Mouse (Mus musculus): ENCODE measurements around the gene Krtap31-1. TPM values are rescaled to one million over a fixed set of nuclear protein-coding genes. Genes with fewer than 3 reads are reported as not detected.

Gene Krtap31-1
- polyA plus RNA-seq, 2 experiments: not detected

- 58% methylated on average over 3 of the region's 3 CpGs for WGBS (ENCODE audit: insufficient replicate concordance)
- TF ChIP-seq CTCF (IDR thresholded peaks at IDR 0.05; ENCODE audit: low read depth) (no peak), EP300 (IDR thresholded peaks at IDR 0.05; ENCODE audit: low read depth) (no peak)
- no peaks in the 10 kb centered on the region for H3K36me3 ChIP-seq (replicated peaks; ENCODE audit: control insufficient read depth, insufficient read depth, low read depth)
- H3K4me3 ChIP-seq (ENCODE audit: insufficient read depth in 1 of 2, low read depth in 2 of 2, low read length in 2 of 2): no peak within 1 kb of the TSS
- DNase-seq (ENCODE audit: low read depth in 3 of 3, low spot score in 3 of 3) (no peak), ATAC-seq (ENCODE audit: insufficient read depth) (no peak)
- no peaks in the 10 kb centered on the region for H3K9me3 ChIP-seq (ENCODE audit: control insufficient read depth, low read length)
- no peak within 1 kb of the TSS for H3K27ac ChIP-seq
- no peaks in the 10 kb centered on the region for H3K27me3 ChIP-seq (ENCODE audit: control insufficient read depth, insufficient read depth, low read length)
- H3K4me2 ChIP-seq (ENCODE audit: low read depth): no peak within 1 kb of the TSS
- H3K9ac ChIP-seq (replicated peaks): no peak within 1 kb of the TSS
- no peaks in the 10 kb centered on the region for H3K4me1 ChIP-seq (replicated peaks; ENCODE audit: control insufficient read depth in 2 of 2, insufficient read depth in 2 of 2, low read length in 1 of 2)
Measured at GRCm38 (mm10) chr11:99914451-99914850, 6.7 kb downstream of the Krtap31-1 start, which contains the start of gene Gm11565. Gm11565 (plus strand) TSS chr11:99914751.

- ATAC-seq (ENCODE audit: insufficient read depth): no peak
- 53% methylated on average over 1 of the region's 1 CpGs for WGBS (ENCODE audit: insufficient replicate concordance)
- no peak within 1 kb of the TSS for H3K4me2 ChIP-seq (ENCODE audit: low read depth)
- TF ChIP-seq CTCF (IDR thresholded peaks at IDR 0.05; ENCODE audit: low read depth): no peak
- TF ChIP-seq EP300 (IDR thresholded peaks at IDR 0.05; ENCODE audit: low read depth): no peak
- H3K4me1 ChIP-seq (replicated peaks; ENCODE audit: control insufficient read depth in 2 of 2, insufficient read depth in 2 of 2, low read length in 1 of 2): no peaks in the 10 kb centered on the region
- no peaks in the 10 kb centered on the region for H3K27me3 ChIP-seq (ENCODE audit: control insufficient read depth, insufficient read depth, low read length)
- no peaks in the 10 kb centered on the region for H3K9me3 ChIP-seq (ENCODE audit: control insufficient read depth, low read length)
- H3K36me3 ChIP-seq (replicated peaks; ENCODE audit: control insufficient read depth, insufficient read depth, low read depth): no peaks in the 10 kb centered on the region
- H3K9ac ChIP-seq (replicated peaks): no peak within 1 kb of the TSS
- H3K4me3 ChIP-seq (ENCODE audit: insufficient read depth in 1 of 2, low read depth in 2 of 2, low read length in 2 of 2): no peak within 1 kb of the TSS
- DNase-seq (ENCODE audit: low read depth in 3 of 3, low spot score in 3 of 3): no peak
- no peak within 1 kb of the TSS for H3K27ac ChIP-seq
Measured at GRCm38 (mm10) chr11:99935991-99936390, 28.3 kb downstream of the Krtap31-1 start, which contains the start of gene Krtap31-2. Krtap31-2 (plus strand) TSS chr11:99936291.

- H3K36me3 ChIP-seq (replicated peaks; ENCODE audit: control insufficient read depth, insufficient read depth, low read depth): no peaks in the 10 kb centered on the region
- H3K4me1 ChIP-seq (replicated peaks; ENCODE audit: control insufficient read depth in 2 of 2, insufficient read depth in 2 of 2, low read length in 1 of 2): no peaks in the 10 kb centered on the region
- H3K27me3 ChIP-seq (ENCODE audit: control insufficient read depth, insufficient read depth, low read length): no peaks in the 10 kb centered on the region
- no peak for TF ChIP-seq CTCF (IDR thresholded peaks at IDR 0.05; ENCODE audit: low read depth)
- H3K9ac ChIP-seq (replicated peaks): no peak overlapping the region
- no peak overlapping the region for H3K27ac ChIP-seq
- H3K9me3 ChIP-seq (ENCODE audit: control insufficient read depth, low read length): no peaks in the 10 kb centered on the region
- H3K4me3 ChIP-seq (ENCODE audit: insufficient read depth in 1 of 2, low read depth in 2 of 2, low read length in 2 of 2): no peak overlapping the region
- 49% methylated on average over 9 of the region's 9 CpGs for WGBS (ENCODE audit: insufficient replicate concordance)
- ATAC-seq (ENCODE audit: insufficient read depth) (no peak), DNase-seq (ENCODE audit: low read depth in 3 of 3, low spot score in 3 of 3) (no peak)
- H3K4me2 ChIP-seq (ENCODE audit: low read depth): no peak overlapping the region
Measured at GRCm38 (mm10) chr11:99937751-99938264, 30.1 kb downstream of the Krtap31-1 start.

- Histone ChIP-seq H3K9me3 (ENCODE audit: control insufficient read depth, low read length) (no peaks in the 10 kb centered on the region), H3K27me3 (ENCODE audit: control insufficient read depth, insufficient read depth, low read length) (no peaks in the 10 kb centered on the region), H3K4me1 (replicated peaks; ENCODE audit: control insufficient read depth in 2 of 2, insufficient read depth in 2 of 2, low read length in 1 of 2) (no peaks in the 10 kb centered on the region), H3K27ac (no peak within 1 kb of the TSS), H3K4me3 (ENCODE audit: insufficient read depth in 1 of 2, low read depth in 2 of 2, low read length in 2 of 2) (no peak within 1 kb of the TSS), H3K9ac (replicated peaks) (no peak within 1 kb of the TSS), H3K36me3 (replicated peaks; ENCODE audit: control insufficient read depth, insufficient read depth, low read depth) (no peaks in the 10 kb centered on the region), H3K4me2 (ENCODE audit: low read depth) (no peak within 1 kb of the TSS)
- ATAC-seq (ENCODE audit: insufficient read depth): no peak
- 62% methylated on average over 2 of the region's 2 CpGs for WGBS (ENCODE audit: insufficient replicate concordance)
- DNase-seq (ENCODE audit: low read depth in 3 of 3, low spot score in 3 of 3): no peak
- TF ChIP-seq EP300 (IDR thresholded peaks at IDR 0.05; ENCODE audit: low read depth) (no peak), CTCF (IDR thresholded peaks at IDR 0.05; ENCODE audit: low read depth) (no peak)
Measured at GRCm38 (mm10) chr11:99948175-99948574, 40.5 kb downstream of the Krtap31-1 start, which contains the start of gene Krtap9-5. Krtap9-5 (plus strand) TSS chr11:99948475.

Other genes starting within 250 kb of the Krtap31-1 start
Only the 30 nearest of the 34 such genes appear.
- gene Gm14190, start 217.2 kb upstream of the Krtap31-1 start, polyA plus RNA-seq (2012; rRNA removed): not detected in 2 replicates
- not detected in 2 replicates for gene Gm14190, start 217.2 kb upstream of the Krtap31-1 start, polyA plus RNA-seq (2014; fragmentation: Nextera tagmentation; extraction: Ambion mirVana)
- not detected in 2 replicates for gene Gm14180, start 173.6 kb upstream of the Krtap31-1 start, polyA plus RNA-seq (2012; rRNA removed)
- gene Gm14180, start 173.6 kb upstream of the Krtap31-1 start, polyA plus RNA-seq (2014; fragmentation: Nextera tagmentation; extraction: Ambion mirVana): not detected in 2 replicates
- gene Gm11595, start 135.0 kb upstream of the Krtap31-1 start, polyA plus RNA-seq (2012; rRNA removed): not detected in 2 replicates
- gene Gm11595, start 135.0 kb upstream of the Krtap31-1 start, polyA plus RNA-seq (2014; fragmentation: Nextera tagmentation; extraction: Ambion mirVana): not detected in 2 replicates
- not detected in 2 replicates for gene Krtap4-8, start 127.2 kb upstream of the Krtap31-1 start, polyA plus RNA-seq (2012; rRNA removed)
- gene Krtap4-8, start 127.2 kb upstream of the Krtap31-1 start, polyA plus RNA-seq (2014; fragmentation: Nextera tagmentation; extraction: Ambion mirVana): not detected in 2 replicates
- not detected in 2 replicates for gene Krtap4-9, start 122.7 kb upstream of the Krtap31-1 start, polyA plus RNA-seq (2012; rRNA removed)
- gene Krtap4-9, start 122.7 kb upstream of the Krtap31-1 start, polyA plus RNA-seq (2014; fragmentation: Nextera tagmentation; extraction: Ambion mirVana): not detected in 2 replicates
- gene Gm11596, start 114.5 kb upstream of the Krtap31-1 start, polyA plus RNA-seq (2012; rRNA removed): not detected in 2 replicates
- gene Gm11596, start 114.5 kb upstream of the Krtap31-1 start, polyA plus RNA-seq (2014; fragmentation: Nextera tagmentation; extraction: Ambion mirVana): not detected in 2 replicates
- gene Gm11569, start 109.0 kb upstream of the Krtap31-1 start, polyA plus RNA-seq (2012; rRNA removed): not detected in 2 replicates
- gene Gm11569, start 109.0 kb upstream of the Krtap31-1 start, polyA plus RNA-seq (2014; fragmentation: Nextera tagmentation; extraction: Ambion mirVana): not detected in 2 replicates
- gene Gm11554, start 103.5 kb upstream of the Krtap31-1 start, polyA plus RNA-seq (2012; rRNA removed): not detected in 2 replicates
- gene Gm11554, start 103.5 kb upstream of the Krtap31-1 start, polyA plus RNA-seq (2014; fragmentation: Nextera tagmentation; extraction: Ambion mirVana): not detected in 2 replicates
- gene Krtap4-13, start 98.0 kb upstream of the Krtap31-1 start, polyA plus RNA-seq (2012; rRNA removed): not detected in 2 replicates
- gene Krtap4-13, start 98.0 kb upstream of the Krtap31-1 start, polyA plus RNA-seq (2014; fragmentation: Nextera tagmentation; extraction: Ambion mirVana): not detected in 2 replicates
- not detected in 2 replicates for gene Gm11564, start 92.3 kb upstream of the Krtap31-1 start, polyA plus RNA-seq (2012; rRNA removed)
- not detected in 2 replicates for gene Gm11564, start 92.3 kb upstream of the Krtap31-1 start, polyA plus RNA-seq (2014; fragmentation: Nextera tagmentation; extraction: Ambion mirVana)
- not detected in 2 replicates for gene 2300003K06Rik, start 69.9 kb upstream of the Krtap31-1 start, polyA plus RNA-seq (2012; rRNA removed)
- not detected in 2 replicates for gene 2300003K06Rik, start 69.9 kb upstream of the Krtap31-1 start, polyA plus RNA-seq (2014; fragmentation: Nextera tagmentation; extraction: Ambion mirVana)
- 0.11 TPM in 1 of 2 replicates, not detected in the other for gene Krtap4-16, start 56.3 kb upstream of the Krtap31-1 start, polyA plus RNA-seq (2012; rRNA removed)
- not detected in 2 replicates for gene Krtap4-16, start 56.3 kb upstream of the Krtap31-1 start, polyA plus RNA-seq (2014; fragmentation: Nextera tagmentation; extraction: Ambion mirVana)
- not detected in 2 replicates for gene Gm11568, start 50.0 kb upstream of the Krtap31-1 start, polyA plus RNA-seq (2012; rRNA removed)
- gene Gm11568, start 50.0 kb upstream of the Krtap31-1 start, polyA plus RNA-seq (2014; fragmentation: Nextera tagmentation; extraction: Ambion mirVana): not detected in 2 replicates
- gene Gm11559, start 43.4 kb upstream of the Krtap31-1 start, polyA plus RNA-seq (2012; rRNA removed): not detected in 2 replicates
- gene Gm11559, start 43.4 kb upstream of the Krtap31-1 start, polyA plus RNA-seq (2014; fragmentation: Nextera tagmentation; extraction: Ambion mirVana): not detected in 2 replicates
- not detected in 2 replicates for gene Krtap9-1, start 34.5 kb upstream of the Krtap31-1 start, polyA plus RNA-seq (2012; rRNA removed)
- not detected in 2 replicates for gene Krtap9-1, start 34.5 kb upstream of the Krtap31-1 start, polyA plus RNA-seq (2014; fragmentation: Nextera tagmentation; extraction: Ambion mirVana)
- gene Gm11567, start 28.7 kb upstream of the Krtap31-1 start, polyA plus RNA-seq (2012; rRNA removed): not detected in 2 replicates
- gene Gm11567, start 28.7 kb upstream of the Krtap31-1 start, polyA plus RNA-seq (2014; fragmentation: Nextera tagmentation; extraction: Ambion mirVana): not detected in 2 replicates
- not detected in 2 replicates for gene Gm11565, start 6.8 kb downstream of the Krtap31-1 start, polyA plus RNA-seq (2012; rRNA removed)
- gene Gm11565, start 6.8 kb downstream of the Krtap31-1 start, polyA plus RNA-seq (2014; fragmentation: Nextera tagmentation; extraction: Ambion mirVana): not detected in 2 replicates
- not detected in 2 replicates for gene Krtap31-2, start 28.4 kb downstream of the Krtap31-1 start, polyA plus RNA-seq (2012; rRNA removed)
- not detected in 2 replicates for gene Krtap31-2, start 28.4 kb downstream of the Krtap31-1 start, polyA plus RNA-seq (2014; fragmentation: Nextera tagmentation; extraction: Ambion mirVana)
- gene Krtap9-5, start 40.6 kb downstream of the Krtap31-1 start, polyA plus RNA-seq (2012; rRNA removed): not detected in 2 replicates
- gene Krtap9-5, start 40.6 kb downstream of the Krtap31-1 start, polyA plus RNA-seq (2014; fragmentation: Nextera tagmentation; extraction: Ambion mirVana): not detected in 2 replicates
- not detected in 2 replicates for gene Krtap29-1, start 71.1 kb downstream of the Krtap31-1 start, polyA plus RNA-seq (2012; rRNA removed)
- not detected in 2 replicates for gene Krtap29-1, start 71.1 kb downstream of the Krtap31-1 start, polyA plus RNA-seq (2014; fragmentation: Nextera tagmentation; extraction: Ambion mirVana)
- gene Krtap16-1, start 78.7 kb downstream of the Krtap31-1 start, polyA plus RNA-seq (2012; rRNA removed): not detected in 2 replicates
- not detected in 2 replicates for gene Krtap16-1, start 78.7 kb downstream of the Krtap31-1 start, polyA plus RNA-seq (2014; fragmentation: Nextera tagmentation; extraction: Ambion mirVana)
- gene Krtap17-1, start 86.1 kb downstream of the Krtap31-1 start, polyA plus RNA-seq (2012; rRNA removed): not detected in 2 replicates
- not detected in 2 replicates for gene Krtap17-1, start 86.1 kb downstream of the Krtap31-1 start, polyA plus RNA-seq (2014; fragmentation: Nextera tagmentation; extraction: Ambion mirVana)
- gene Krt33a, start 108.3 kb downstream of the Krtap31-1 start, polyA plus RNA-seq (2012; rRNA removed): not detected in 2 replicates
- not detected in 2 replicates for gene Krt33a, start 108.3 kb downstream of the Krtap31-1 start, polyA plus RNA-seq (2014; fragmentation: Nextera tagmentation; extraction: Ambion mirVana)
- not detected in 2 replicates for gene Krt33b, start 121.9 kb downstream of the Krtap31-1 start, polyA plus RNA-seq (2012; rRNA removed)
- gene Krt33b, start 121.9 kb downstream of the Krtap31-1 start, polyA plus RNA-seq (2014; fragmentation: Nextera tagmentation; extraction: Ambion mirVana): not detected in 2 replicates
- not detected in 2 replicates for gene Krt34, start 133.6 kb downstream of the Krtap31-1 start, polyA plus RNA-seq (2012; rRNA removed)
- gene Krt34, start 133.6 kb downstream of the Krtap31-1 start, polyA plus RNA-seq (2014; fragmentation: Nextera tagmentation; extraction: Ambion mirVana): not detected in 2 replicates
- gene Krt31, start 142.6 kb downstream of the Krtap31-1 start, polyA plus RNA-seq (2012; rRNA removed): not detected in 2 replicates
- gene Krt31, start 142.6 kb downstream of the Krtap31-1 start, polyA plus RNA-seq (2014; fragmentation: Nextera tagmentation; extraction: Ambion mirVana): not detected in 2 replicates
- not detected in 2 replicates for gene Krt32, start 180.3 kb downstream of the Krtap31-1 start, polyA plus RNA-seq (2012; rRNA removed)
- not detected in 2 replicates for gene Krt32, start 180.3 kb downstream of the Krtap31-1 start, polyA plus RNA-seq (2014; fragmentation: Nextera tagmentation; extraction: Ambion mirVana)
- gene Krt35, start 188.3 kb downstream of the Krtap31-1 start, polyA plus RNA-seq (2012; rRNA removed): not detected in 2 replicates
- not detected in 2 replicates for gene Krt35, start 188.3 kb downstream of the Krtap31-1 start, polyA plus RNA-seq (2014; fragmentation: Nextera tagmentation; extraction: Ambion mirVana)
- not detected in 2 replicates for gene Krt36, start 197.7 kb downstream of the Krtap31-1 start, polyA plus RNA-seq (2012; rRNA removed)
- not detected in 2 replicates for gene Krt36, start 197.7 kb downstream of the Krtap31-1 start, polyA plus RNA-seq (2014; fragmentation: Nextera tagmentation; extraction: Ambion mirVana)
- gene Krt13, start 213.6 kb downstream of the Krtap31-1 start, polyA plus RNA-seq (2012; rRNA removed): 0.08 TPM in 1 of 2 replicates, not detected in the other
- gene Krt13, start 213.6 kb downstream of the Krtap31-1 start, polyA plus RNA-seq (2014; fragmentation: Nextera tagmentation; extraction: Ambion mirVana): not detected in 2 replicates